Mouse (Mus musculus) layer of hippocampus, postnatal 14 days (tissue): ENCODE measurements at regions not wholly inside any gene's neighbourhood (a gene's known extent, or its start where the extent isn't known, plus 50 kb on each side); places are given as distances from the start of the nearest gene placed in this dataset.

ENCODE experiments used
- DNase-seq, 2 experiments: peaks; one replicate each; pipeline ENCODE4 v3.0.0; 2021 to 2022; ENCODE audit warnings: low spot score in 2 of 2, mixed read lengths in 1 of 2

GRCm38 (mm10) chr15:62907181-62907580 is 937.8 kb downstream of the Gsdmc2 start:
- DNase-seq: no peak

GRCm38 (mm10) chr15:62903047-62903822 is 941.7 kb downstream of the Gsdmc2 start:
- DNase-seq: peak; percentile 94 to 97

GRCm38 (mm10) chr15:62901955-62902354 is 943.0 kb downstream of the Gsdmc2 start:
- DNase-seq: peak in 1 of 2 experiments; percentile 22

GRCm38 (mm10) chr15:62889798-62890197 is 955.2 kb downstream of the Gsdmc2 start:
- no peak for DNase-seq

- DNase-seq: no peak
These were observed 959.6 kb downstream of the Gsdmc2 start for GRCm38 (mm10) chr15:62885331-62885730.

- no peak for DNase-seq
These were observed 973.8 kb downstream of the Gsdmc2 start for GRCm38 (mm10) chr15:62871082-62871766.

- DNase-seq: no peak
These were observed 982.4 kb downstream of the Gsdmc2 start for GRCm38 (mm10) chr15:62862574-62862973.

GRCm38 (mm10) chr15:62861422-62861821 is 983.6 kb downstream of the Gsdmc2 start:
- no peak for DNase-seq

GRCm38 (mm10) chr15:62849326-62849725 is 995.7 kb downstream of the Gsdmc2 start:
- no peak for DNase-seq

GRCm38 (mm10) chr15:62845884-62846283 is 999.1 kb downstream of the Gsdmc2 start:
- peak in 1 of 2 experiments; percentile 51 for DNase-seq

GRCm38 (mm10) chr15:62825586-62825985 is 1019.4 kb downstream of the Gsdmc2 start:
- DNase-seq: peak in 1 of 2 experiments; percentile 4

GRCm38 (mm10) chr15:62823861-62824518 is 1021.0 kb downstream of the Gsdmc2 start:
- DNase-seq: no peak

- DNase-seq: no peak
These were observed 1022.7 kb downstream of the Gsdmc2 start for GRCm38 (mm10) chr15:62822305-62822704.

GRCm38 (mm10) chr15:62813093-62813492 is 1031.9 kb downstream of the Gsdmc2 start:
- DNase-seq: no peak

GRCm38 (mm10) chr15:62812026-62812425 is 1033.0 kb downstream of the Gsdmc2 start:
- DNase-seq: peak in 1 of 2 experiments; percentile 68

- no peak for DNase-seq
These were observed 1035.7 kb downstream of the Gsdmc2 start for GRCm38 (mm10) chr15:62809320-62809719.

GRCm38 (mm10) chr15:62808087-62808808 is 1036.7 kb downstream of the Gsdmc2 start:
- no peak for DNase-seq

GRCm38 (mm10) chr15:62807364-62807763 is 1037.6 kb downstream of the Gsdmc2 start:
- DNase-seq: no peak

GRCm38 (mm10) chr15:62802770-62803169 is 1042.2 kb downstream of the Gsdmc2 start:
- DNase-seq: no peak

- DNase-seq: no peak
These were observed 1046.2 kb downstream of the Gsdmc2 start for GRCm38 (mm10) chr15:62798731-62799130.

- no peak for DNase-seq
These were observed 1051.4 kb downstream of the Gsdmc2 start for GRCm38 (mm10) chr15:62793569-62793968.
